12 mouse cellular contexts compared by ENCODE assay signal in the genomic region with DNA sequence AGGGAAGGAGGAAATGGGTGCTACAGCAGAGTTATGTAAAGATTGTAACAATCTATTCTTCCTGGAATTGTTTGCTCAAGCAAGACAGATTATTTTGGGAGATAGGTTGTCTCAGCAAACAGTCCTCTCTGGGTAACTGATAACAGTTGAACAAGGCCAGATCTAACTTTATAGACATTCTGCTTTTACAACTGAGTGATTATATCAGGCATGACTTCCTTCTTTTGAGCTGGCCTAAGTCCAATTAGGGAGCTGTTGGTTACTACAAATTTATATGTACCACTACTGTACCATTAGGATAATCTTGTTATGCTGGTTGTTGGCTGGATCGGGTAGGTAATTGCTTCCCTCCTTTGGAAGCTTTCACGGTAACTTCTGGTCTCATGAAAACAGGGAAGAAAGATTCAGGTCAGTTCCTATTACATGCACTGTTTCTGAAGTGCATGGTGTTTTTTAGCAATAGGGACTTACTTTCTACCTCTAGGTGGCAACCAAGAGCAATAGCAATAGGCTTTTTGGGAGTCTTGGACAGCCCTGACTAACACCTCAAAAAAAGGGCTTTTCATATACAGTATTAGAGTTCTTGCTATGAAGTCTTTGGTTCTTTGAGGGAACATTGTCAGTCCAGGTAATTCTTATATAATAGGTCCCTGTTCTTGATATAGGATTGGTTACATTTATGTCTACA.
A peak's percentile ranks its signal among the peaks of the same experiment; 100 is the strongest.
DNase-seq lines count a peak whose midpoint lies in the region; ATAC-seq and TF ChIP-seq lines count a peak whose summit lies in the region.
"Had no signal": no experiment of that assay in that cellular context is flagged by ENCODE, and none has a peak within 500 bp of the region (broad histone marks: within the 10 kb centered on the region; RNA-seq: fewer than 3 reads in every experiment).

No protein-coding gene starts in this region.

- TF ChIP-seq CTCF in Patski (IDR thresholded peaks at IDR 0.05), result peak; percentile 58

- H3K9me3 ChIP-seq in forebrain, embryonic 11.5 days (ENCODE audit: control insufficient read depth, low read length), result no peaks in the 10 kb centered on the region
- H3K9me3 ChIP-seq in forebrain, embryonic 13.5 days (replicated peaks), result no peaks in the 10 kb centered on the region
- H3K9me3 ChIP-seq in midbrain, embryonic 14.5 days (ENCODE audit: control insufficient read depth, low read length), result no peaks in the 10 kb centered on the region
- H3K9me3 ChIP-seq: limb, embryonic 12.5 days had no signal

- H3K27me3 ChIP-seq in forebrain, embryonic 11.5 days (ENCODE audit: control insufficient read depth, insufficient read depth, low read length), result no peaks in the 10 kb centered on the region
- no peaks in the 10 kb centered on the region for H3K27me3 ChIP-seq in forebrain, embryonic 13.5 days
- no peaks in the 10 kb centered on the region for H3K27me3 ChIP-seq in Patski
- no peaks in the 10 kb centered on the region for H3K27me3 ChIP-seq in midbrain, embryonic 14.5 days (ENCODE audit: control insufficient read depth, insufficient read depth, low read length)
- H3K27me3 ChIP-seq: limb, embryonic 12.5 days had no signal

- no peaks in the 10 kb centered on the region for H3K4me1 ChIP-seq in forebrain, embryonic 11.5 days (replicated peaks; ENCODE audit: control insufficient read depth, insufficient read depth, low read length)
- no peaks in the 10 kb centered on the region for H3K4me1 ChIP-seq in forebrain, embryonic 13.5 days
- no peaks in the 10 kb centered on the region for H3K4me1 ChIP-seq in midbrain, embryonic 14.5 days (ENCODE audit: control insufficient read depth, insufficient read depth, low read length)
- H3K4me1 ChIP-seq: limb, embryonic 12.5 days had no signal

- no peaks in the 10 kb centered on the region for H3K36me3 ChIP-seq in forebrain, embryonic 11.5 days (ENCODE audit: control insufficient read depth, insufficient read depth, low read length)
- no peaks in the 10 kb centered on the region for H3K36me3 ChIP-seq in forebrain, embryonic 13.5 days (ENCODE audit: poor library complexity, severe bottlenecking)
- no peaks in the 10 kb centered on the region for H3K36me3 ChIP-seq in midbrain, embryonic 14.5 days (ENCODE audit: control insufficient read depth, insufficient read depth, low read length)
- H3K36me3 ChIP-seq: limb, embryonic 12.5 days had no signal

- ATAC-seq in forebrain, embryonic 11.5 days (replicated peaks; ENCODE audit: low FRiP score), result peak; percentile 46; the same call in 1 of the 2 replicates
- ATAC-seq in forebrain, embryonic 13.5 days, result no peak
- no peak for ATAC-seq in Patski
- ATAC-seq in midbrain, embryonic 14.5 days (ENCODE audit: low FRiP score, low TSS enrichment), result 0 out of 2 replicates have a peak, but pooled peaks have one; percentile 50
- ATAC-seq: activated CD4-positive, CD25-positive, alpha-beta regulatory T cell, adult 4 months had no signal

- H3K4me2 ChIP-seq in forebrain, embryonic 11.5 days (ENCODE audit: low read depth, low read length, severe bottlenecking), result no peak overlapping the region
- no peak overlapping the region for H3K4me2 ChIP-seq in forebrain, embryonic 13.5 days
- H3K4me2 ChIP-seq in midbrain, embryonic 14.5 days (ENCODE audit: low read length), result no peak overlapping the region
- H3K4me2 ChIP-seq: heart, embryonic 11.5 days; limb, embryonic 12.5 days had no signal

- in situ Hi-C loops in Patski (cut with MboI; ENCODE audit: low pct_unique_long_range_greater_than_20kb), result loop anchor here (25.0 kb wide), 1 partner anchor 300 kb away; no protein-coding TSS in a partner anchor

- WGBS in forebrain, embryonic 11.5 days, result 52% methylated on average over 2 of the region's 2 CpGs
- 51% methylated on average over 2 of the region's 2 CpGs for WGBS in forebrain, embryonic 13.5 days
- WGBS in midbrain, embryonic 14.5 days, result 27% methylated on average over 2 of the region's 2 CpGs

- no peak overlapping the region for H3K9ac ChIP-seq in forebrain, embryonic 11.5 days (ENCODE audit: low read length)
- H3K9ac ChIP-seq in forebrain, embryonic 13.5 days, result no peak overlapping the region
- H3K9ac ChIP-seq in midbrain, embryonic 14.5 days (replicated peaks; ENCODE audit: low read length), result no peak overlapping the region
- H3K9ac ChIP-seq: limb, embryonic 12.5 days had no signal

- DNase-seq in forebrain, embryonic 11.5 days (ENCODE audit: low spot score), result no peak
- DNase-seq in layer of hippocampus, adult 9-11 months, result peak; percentile 4
- DNase-seq in layer of hippocampus, postnatal 25 days (ENCODE audit: extremely low spot score in 1 of 2, low spot score in 1 of 2), result no peak
- no peak for DNase-seq in Patski (ENCODE audit: low read depth, low spot score)
- peak; percentile 73 for DNase-seq in midbrain, embryonic 14.5 days
- DNase-seq in thymus, adult 18-20 months, result no peak
- no peak for DNase-seq in urinary bladder, postnatal 10 days (ENCODE audit: low spot score)
- DNase-seq: cerebellum, adult 8-10 months had no signal

- POLR2A ChIA-PET in Patski (lab: Charles Lee), result no interaction called here

- no peak overlapping the region for H3K4me3 ChIP-seq in forebrain, embryonic 11.5 days (ENCODE audit: low read depth, low read length)
- H3K4me3 ChIP-seq in forebrain, embryonic 13.5 days, result no peak overlapping the region
- H3K4me3 ChIP-seq in midbrain, embryonic 14.5 days (replicated peaks; ENCODE audit: low read depth, low read length), result no peak overlapping the region
- H3K4me3 ChIP-seq: limb, embryonic 12.5 days had no signal

- CTCF ChIA-PET in Patski (lab: Charles Lee), result no interaction called here

- no peak overlapping the region for H3K27ac ChIP-seq in forebrain, embryonic 11.5 days (ENCODE audit: low read depth, low read length)
- H3K27ac ChIP-seq in forebrain, embryonic 13.5 days, result no peak overlapping the region
- H3K27ac ChIP-seq in midbrain, embryonic 14.5 days (replicated peaks; ENCODE audit: low read depth, low read length), result no peak overlapping the region
- H3K27ac ChIP-seq: limb, embryonic 12.5 days had no signal

Comparison
In these comparisons a context has a peak if more than half of its experiments do, and no peak if none do; other contexts are left out.
1. ATAC-seq: peak in forebrain, embryonic 11.5 days (single experiment) and midbrain, embryonic 14.5 days (single experiment); none in forebrain, embryonic 13.5 days (single experiment) and Patski (single experiment).
2. DNase-seq: peak in layer of hippocampus, adult 9-11 months (single experiment) and midbrain, embryonic 14.5 days (single experiment); none in forebrain, embryonic 11.5 days (single experiment), layer of hippocampus, postnatal 25 days (0 of 2), Patski (single experiment), thymus, adult 18-20 months (0 of 2) and urinary bladder, postnatal 10 days (single experiment).